In genomic region chr4:68633299-68633698, GRCm38 (mm10) we compare ENCODE assay signal across 20 mouse cellular contexts.
A peak's percentile ranks its signal among the peaks of the same experiment; 100 is the strongest.
DNase-seq lines count a peak whose midpoint lies in the region; ATAC-seq and TF ChIP-seq lines count a peak whose summit lies in the region.
"Had no signal": no experiment of that assay in that cellular context is flagged by ENCODE, and none has a peak within 500 bp of the region (broad histone marks: within the 10 kb centered on the region; RNA-seq: fewer than 3 reads in every experiment).

No protein-coding gene starts in this region.

- no peak overlapping the region for H3K4me2 ChIP-seq in lung, embryonic 14.5 days
- H3K4me2 ChIP-seq in lung, embryonic 15.5 days: no peak overlapping the region
- no peak overlapping the region for H3K4me2 ChIP-seq in lung, embryonic 16.5 days (ENCODE audit: low read depth, low read length)
- H3K4me2 ChIP-seq in lung, postnatal 0 days (replicated peaks; ENCODE audit: low read depth, low read length): no peak overlapping the region

- H3K9ac ChIP-seq in lung, embryonic 14.5 days: no peak overlapping the region
- H3K9ac ChIP-seq in lung, embryonic 15.5 days: no peak overlapping the region
- no peak overlapping the region for H3K9ac ChIP-seq in lung, embryonic 16.5 days (ENCODE audit: low read length)
- H3K9ac ChIP-seq in lung, postnatal 0 days (replicated peaks; ENCODE audit: low read depth): no peak overlapping the region

- no peak overlapping the region for H3K4me3 ChIP-seq in lung, embryonic 14.5 days (ENCODE audit: low read depth, low read length)
- no peak overlapping the region for H3K4me3 ChIP-seq in lung, adult 2 months (replicated peaks; ENCODE audit: extremely low read depth, low read depth, low read length)
- no peak overlapping the region for H3K4me3 ChIP-seq in lung, embryonic 15.5 days
- no peak overlapping the region for H3K4me3 ChIP-seq in lung, embryonic 16.5 days (ENCODE audit: low read length)
- H3K4me3 ChIP-seq in lung, postnatal 0 days (ENCODE audit: low read depth, low read length): no peak overlapping the region

- no peaks in the 10 kb centered on the region for H3K36me3 ChIP-seq in lung, embryonic 14.5 days (ENCODE audit: insufficient read depth)
- H3K36me3 ChIP-seq in lung, embryonic 15.5 days: no peaks in the 10 kb centered on the region
- no peaks in the 10 kb centered on the region for H3K36me3 ChIP-seq in lung, embryonic 16.5 days (ENCODE audit: control insufficient read depth, insufficient read depth, low read length)
- H3K36me3 ChIP-seq in lung, postnatal 0 days (ENCODE audit: insufficient read depth, low read length): no peaks in the 10 kb centered on the region
- H3K36me3 ChIP-seq: G1E had no signal

- ATAC-seq in lung, embryonic 14.5 days (ENCODE audit: insufficient read depth): peak; percentile 68; the same call in 1 of the 2 replicates
- ATAC-seq in lung, embryonic 15.5 days (ENCODE audit: borderline replicate concordance, extremely low read depth, low FRiP score, low TSS enrichment): peak; percentile 82; the same call in 1 of the 2 replicates
- peak; percentile 81 for ATAC-seq in lung, embryonic 16.5 days (ENCODE audit: low read depth)
- peak; percentile 38 for ATAC-seq in lung, postnatal 0 days
- ATAC-seq: activated CD4-positive, CD25-positive, alpha-beta regulatory T cell, adult 4 months; CD4-positive, CD25-positive, alpha-beta regulatory T cell, adult 4 months; Patski had no signal

- H3K9me3 ChIP-seq in lung, embryonic 14.5 days (ENCODE audit: low read depth, low read length): no peaks in the 10 kb centered on the region
- no peaks in the 10 kb centered on the region for H3K9me3 ChIP-seq in lung, embryonic 15.5 days
- H3K9me3 ChIP-seq in lung, embryonic 16.5 days (ENCODE audit: control insufficient read depth, low read length): no peaks in the 10 kb centered on the region
- H3K9me3 ChIP-seq in lung, postnatal 0 days (ENCODE audit: low read length): no peaks in the 10 kb centered on the region

- H3K4me1 ChIP-seq in lung, embryonic 14.5 days (ENCODE audit: insufficient read depth): no peaks in the 10 kb centered on the region
- no peaks in the 10 kb centered on the region for H3K4me1 ChIP-seq in lung, adult 2 months (ENCODE audit: control insufficient read depth, insufficient read depth, low read length)
- no peaks in the 10 kb centered on the region for H3K4me1 ChIP-seq in lung, embryonic 15.5 days
- no peaks in the 10 kb centered on the region for H3K4me1 ChIP-seq in lung, embryonic 16.5 days (replicated peaks; ENCODE audit: control insufficient read depth, insufficient read depth, low read length)
- no peaks in the 10 kb centered on the region for H3K4me1 ChIP-seq in lung, postnatal 0 days (ENCODE audit: insufficient read depth, low read depth, low read length)

- no peak for TF ChIP-seq POLR2A in lung, adult 2 months (IDR thresholded peaks at IDR 0.05; ENCODE audit: borderline replicate concordance, extremely low read depth, low read depth, low read length)

- 61% methylated on average over 2 of the region's 2 CpGs for WGBS in lung, embryonic 14.5 days
- WGBS in lung, adult 2 months: 56% methylated on average over 2 of the region's 2 CpGs
- WGBS in lung, embryonic 15.5 days: 55% methylated on average over 2 of the region's 2 CpGs
- 53% methylated on average over 2 of the region's 2 CpGs for WGBS in lung, embryonic 16.5 days
- 49% methylated on average over 2 of the region's 2 CpGs for WGBS in lung, postnatal 0 days

- H3K27ac ChIP-seq in lung, embryonic 14.5 days (ENCODE audit: low read depth): no peak overlapping the region
- H3K27ac ChIP-seq in lung, embryonic 15.5 days: no peak overlapping the region
- 0 out of 2 replicates have a peak overlapping the region, but pooled peaks have one; percentile 9 for H3K27ac ChIP-seq in lung, embryonic 16.5 days (ENCODE audit: low read length)
- H3K27ac ChIP-seq in lung, postnatal 0 days (ENCODE audit: low read length): no peak overlapping the region

- no peak for TF ChIP-seq EP300 in lung, postnatal 0 days (IDR thresholded peaks at IDR 0.05)

- no peaks in the 10 kb centered on the region for H3K27me3 ChIP-seq in lung, embryonic 14.5 days (ENCODE audit: insufficient read depth, low read length)
- no peaks in the 10 kb centered on the region for H3K27me3 ChIP-seq in lung, embryonic 15.5 days
- no peaks in the 10 kb centered on the region for H3K27me3 ChIP-seq in lung, embryonic 16.5 days (ENCODE audit: control insufficient read depth, insufficient read depth, low read depth, low read length)
- H3K27me3 ChIP-seq in lung, postnatal 0 days (replicated peaks; ENCODE audit: insufficient read depth, low read length): no peaks in the 10 kb centered on the region
- H3K27me3 ChIP-seq: CH12.LX, Patski had no signal

- no peak for TF ChIP-seq CTCF in lung, embryonic 14.5 days (IDR thresholded peaks at IDR 0.05; ENCODE audit: low read depth)
- no peak for TF ChIP-seq CTCF in lung, adult 2 months (IDR thresholded peaks at IDR 0.05; ENCODE audit: insufficient read depth, low read length)
- TF ChIP-seq CTCF in lung, postnatal 0 days (IDR thresholded peaks at IDR 0.05): no peak

- DNase-seq in lung, embryonic 14.5 days: peak; percentile 19
- DNase-seq in lung, adult 2 months: no peak
- DNase-seq in lung, postnatal 25 days (ENCODE audit: low spot score): no peak
- DNase-seq in lung, postnatal 14 days: no peak
- peak; percentile 34 for DNase-seq in lung, postnatal 0 days (ENCODE audit: low spot score)
- DNase-seq in lung, postnatal 4 days: no peak
- DNase-seq: adrenal gland, postnatal 10 days; adrenal gland, postnatal 14 days; adrenal gland, postnatal 25 days; adrenal gland, postnatal 36 days; B cell, adult 2 months; cerebellum, adult 11 months; cerebellum, adult 11-12 months had no signal

Comparison
In these comparisons a context has a peak if more than half of its experiments do, and no peak if none do; other contexts are left out.
1. DNase-seq: peak in lung, embryonic 14.5 days (single experiment) and lung, postnatal 0 days (single experiment); none in lung, adult 2 months (single experiment), lung, postnatal 25 days (single experiment), lung, postnatal 14 days (single experiment) and lung, postnatal 4 days (0 of 2).
2. Peak in every context shown above with its lines, with median percentiles within 50 percentile points of each other: ATAC-seq.